Mouse (Mus musculus) bone marrow macrophage, adult 2 months (primary cell): ENCODE results near the gene Snx10. TPM values are rescaled to one million over a fixed set of nuclear protein-coding genes. Genes with fewer than 3 reads are reported as not detected.

Experiments
- H3K27ac ChIP-seq: 2 replicates; pipeline ENCODE4 v1.5.1; 2012; ENCODE audit warnings: low read depth, low read length; ENCODE audit not compliant: insufficient read depth
- H3K4me1 ChIP-seq: 2 replicates; pipeline ENCODE4 v1.6.1; 2012; ENCODE audit warnings: low read length; ENCODE audit not compliant: control insufficient read depth, insufficient read depth
- H3K4me3 ChIP-seq: 2 replicates; pipeline ENCODE4 v1.5.1; 2012; ENCODE audit warnings: mild to moderate bottlenecking, low read length, moderate library complexity; ENCODE audit not compliant: insufficient read depth
- CTCF ChIP-seq: IDR thresholded peaks from 2 replicates; pipeline ENCODE4 v1.5.1; 2012; ENCODE audit warnings: low read depth, mild to moderate bottlenecking, low read length, moderate library complexity
- POLR2A ChIP-seq: IDR thresholded peaks from 2 replicates; pipeline ENCODE4 v1.6.1; 2012; ENCODE audit warnings: mild to moderate bottlenecking, low read depth, low read length, borderline replicate concordance
- polyA plus RNA-seq: library from polyadenylated mRNA; stranded (reverse); fragments of >200 nt; gene quantifications from 2 replicates; pipeline ENCODE4 v1.2.4, GENCODE M21; 2012; ENCODE audit not compliant: missing spikeins, insufficient read depth, insufficient read length

Gene Snx10
- polyA plus RNA-seq, 1 experiment = 101 TPM

DNA sequence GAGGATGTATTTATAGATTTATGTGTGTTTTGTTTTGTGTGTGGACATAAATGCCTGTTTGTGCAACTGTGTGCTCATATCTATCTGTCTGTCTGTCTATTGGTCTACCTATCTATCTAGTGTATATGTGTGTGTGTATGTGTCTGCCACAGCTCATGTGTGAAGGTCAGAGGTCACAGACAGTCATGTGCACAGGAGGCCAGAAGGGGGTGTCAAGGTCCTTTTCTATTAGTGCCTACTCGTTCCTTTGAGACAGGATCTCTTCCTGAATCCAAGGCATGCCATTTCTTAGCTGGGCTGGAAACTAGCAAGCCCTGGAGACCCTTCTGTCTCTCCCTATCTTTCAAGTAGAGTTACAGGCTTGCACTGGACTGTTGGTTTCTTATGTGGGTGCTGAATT, 78.6 kb downstream of the Snx10 start:
- TF ChIP-seq POLR2A (no peak), CTCF (no peak)
- Histone ChIP-seq H3K4me1 (peaks cover 26% of the 10 kb centered on the region), H3K27ac (no peak overlapping the region), H3K4me3 (no peak overlapping the region)

- Histone ChIP-seq H3K27ac (no peak overlapping the region), H3K4me3 (no peak overlapping the region), H3K4me1 (peaks cover 26% of the 10 kb centered on the region)
- TF ChIP-seq CTCF (no peak), POLR2A (no peak)
Measured at GRCm38 (mm10) chr6:51603691-51604090, 80.0 kb downstream of the Snx10 start.

DNA sequence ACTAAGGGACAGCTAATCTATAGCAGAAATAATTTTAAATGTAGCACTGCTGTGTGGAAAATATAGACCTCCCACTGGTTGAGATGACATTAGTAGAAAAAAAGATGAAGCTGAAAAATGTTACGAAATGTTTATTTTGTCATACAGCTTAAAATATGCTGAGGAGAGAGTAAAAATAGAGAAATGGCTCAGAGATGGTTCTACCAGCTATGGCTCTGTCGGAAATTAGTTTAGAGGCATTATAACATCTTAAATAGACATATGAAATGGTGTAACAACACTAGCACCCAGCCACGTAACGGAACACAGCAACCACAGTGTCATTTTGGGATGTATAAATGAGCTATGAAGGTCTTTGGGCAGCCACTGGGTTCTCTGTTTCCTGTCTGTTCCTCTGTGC, 82.5 kb downstream of the Snx10 start:
- H3K27ac ChIP-seq = peak overlapping the region; percentile 77
- no peak overlapping the region for H3K4me3 ChIP-seq
- peaks cover 32% of the 10 kb centered on the region for H3K4me1 ChIP-seq
- TF ChIP-seq CTCF (no peak), POLR2A (no peak)

DNA sequence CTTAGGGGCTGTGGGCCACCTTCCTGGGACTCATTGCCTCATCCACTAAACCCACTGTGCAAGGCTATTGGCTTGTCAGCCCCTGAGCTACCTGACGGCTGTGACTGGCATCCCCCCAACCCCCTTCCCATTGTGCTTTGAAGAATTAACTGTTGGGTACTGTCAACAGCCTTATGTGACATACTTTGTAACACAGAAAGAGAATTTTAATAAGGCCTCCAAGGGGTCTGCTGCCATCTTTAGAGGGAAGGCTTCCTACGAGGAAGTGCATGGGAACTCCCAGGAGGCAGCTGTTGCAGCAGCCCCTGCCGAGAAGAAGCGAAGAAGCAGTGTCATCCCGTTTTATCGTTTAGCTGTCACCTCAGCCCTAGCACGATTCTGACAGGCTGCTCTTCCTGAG, 83.1 kb downstream of the Snx10 start:
- peaks cover 34% of the 10 kb centered on the region for H3K4me1 ChIP-seq
- TF ChIP-seq POLR2A = no peak
- no peak for TF ChIP-seq CTCF
- 0 out of 2 replicates have a peak overlapping the region, but pooled peaks have one; percentile 1 for H3K4me3 ChIP-seq
- H3K27ac ChIP-seq = peak overlapping the region; percentile 77

DNA sequence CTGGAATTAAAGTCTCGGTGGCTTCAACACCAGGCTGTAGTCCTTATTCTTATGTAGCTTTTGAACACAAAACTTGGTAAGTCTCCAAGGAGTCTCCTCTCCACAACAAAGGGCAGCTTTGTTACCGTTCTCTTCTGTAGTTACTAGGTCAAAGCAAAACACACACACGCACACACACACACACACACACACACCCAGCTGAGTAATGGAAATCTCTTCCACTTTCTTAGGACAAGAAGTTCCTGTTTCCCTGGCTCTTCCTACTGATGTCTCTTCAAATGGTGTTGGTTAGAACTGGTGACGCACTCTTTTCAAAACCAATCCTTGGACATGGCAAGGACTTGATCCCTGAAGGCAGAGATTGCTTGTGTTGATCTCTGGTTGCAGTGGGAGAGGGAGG, 87.9 kb downstream of the Snx10 start:
- no peak overlapping the region for H3K4me3 ChIP-seq
- H3K4me1 ChIP-seq = peaks cover 19% of the 10 kb centered on the region
- TF ChIP-seq POLR2A = no peak
- H3K27ac ChIP-seq = 0 out of 2 replicates have a peak overlapping the region, but pooled peaks have one; percentile 1

GRCm38 (mm10) chr6:51612371-51613051, 88.8 kb downstream of the Snx10 start:
- H3K27ac ChIP-seq = no peak overlapping the region
- peak overlapping the region; percentile 62 for H3K4me3 ChIP-seq
- no peak for TF ChIP-seq CTCF
- TF ChIP-seq POLR2A = no peak
- peaks cover 13% of the 10 kb centered on the region for H3K4me1 ChIP-seq

GRCm38 (mm10) chr6:51613661-51614060, 90.0 kb downstream of the Snx10 start:
- no peak for TF ChIP-seq CTCF

DNA sequence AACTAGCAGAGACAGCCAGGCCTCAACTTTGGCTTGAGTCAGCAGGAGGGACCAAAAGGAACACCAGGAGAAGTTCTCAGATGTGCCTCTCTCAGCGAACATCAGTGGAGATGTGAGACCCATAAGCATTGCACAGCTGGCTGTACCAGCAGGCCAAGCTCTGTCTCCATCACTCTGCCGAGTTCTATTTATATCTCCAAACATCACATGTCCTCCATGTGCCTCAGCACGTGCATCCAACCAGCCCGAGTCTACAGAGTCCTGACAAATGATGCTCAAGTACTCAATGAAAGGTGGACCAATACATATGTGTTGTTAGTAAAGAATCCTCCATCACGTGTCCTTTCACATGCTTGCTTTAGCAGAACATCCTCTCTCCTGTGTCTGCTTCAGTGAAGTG, 103.1 kb downstream of the Snx10 start:
- TF ChIP-seq POLR2A = no peak
- no peak for TF ChIP-seq CTCF
- H3K4me1 ChIP-seq = peaks cover 3% of the 10 kb centered on the region; the same call in 1 of the 2 replicates
- no peak overlapping the region for H3K27ac ChIP-seq
- no peak overlapping the region for H3K4me3 ChIP-seq

More at GRCm38 (mm10) chr6:51613661-51614060, 90.0 kb downstream of the Snx10 start:
- H3K27ac ChIP-seq = no peak overlapping the region
- no peak overlapping the region for H3K4me3 ChIP-seq
- H3K4me1 ChIP-seq = peaks cover 13% of the 10 kb centered on the region

- no peak overlapping the region for H3K4me3 ChIP-seq
- peaks cover 3% of the 10 kb centered on the region; the same call in 1 of the 2 replicates for H3K4me1 ChIP-seq
- no peak overlapping the region for H3K27ac ChIP-seq
- no peak for TF ChIP-seq CTCF
- no peak for TF ChIP-seq POLR2A
Measured at GRCm38 (mm10) chr6:51629671-51630070, 106.0 kb downstream of the Snx10 start.

DNA sequence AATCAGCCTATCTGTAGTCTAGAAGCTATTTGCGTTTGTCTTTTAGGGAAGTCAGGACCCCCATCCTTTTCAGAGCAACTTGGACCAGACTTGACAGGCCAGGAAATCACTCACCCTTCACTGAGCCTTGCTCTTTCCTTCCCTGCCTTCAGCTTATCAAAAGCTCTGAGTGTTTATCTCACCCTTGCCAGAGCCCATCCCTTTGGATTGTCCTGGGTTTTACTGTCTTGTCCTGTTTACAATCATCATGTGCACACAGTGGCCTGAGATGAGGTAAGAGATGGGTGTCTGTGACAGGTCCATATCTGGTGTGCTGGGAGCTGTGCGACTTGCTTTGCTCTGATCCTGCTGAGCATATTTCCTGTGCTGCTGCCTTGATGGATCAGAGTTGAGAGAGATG, 106.5 kb downstream of the Snx10 start:
- Histone ChIP-seq H3K4me1 (peaks cover 3% of the 10 kb centered on the region; the same call in 1 of the 2 replicates), H3K4me3 (no peak overlapping the region), H3K27ac (no peak overlapping the region)
- TF ChIP-seq CTCF (no peak), POLR2A (no peak)
